Mouse (Mus musculus): ENCODE data around the gene Akap6.

The Akap6 gene

DNA sequence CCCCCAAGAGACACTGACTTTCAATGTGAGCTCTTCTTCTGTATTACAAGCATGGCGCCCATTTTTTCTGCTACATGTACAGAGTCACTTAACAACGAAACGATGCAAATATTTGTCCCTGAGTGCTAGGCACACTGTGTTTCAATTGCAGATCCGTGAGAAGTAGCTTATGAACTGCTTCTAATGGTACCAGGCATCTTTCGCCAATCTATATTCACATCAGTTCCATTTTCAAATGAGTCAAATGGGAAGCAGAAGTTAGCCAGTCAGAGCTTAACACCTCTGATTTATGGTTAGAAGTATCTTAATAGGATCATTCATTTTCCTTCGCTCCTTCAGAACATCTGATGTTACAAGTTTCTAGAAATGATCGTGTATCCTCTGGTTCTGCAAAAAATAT is 492.3 kb downstream of the Akap6 start:
- no peak for DNase-seq

DNA sequence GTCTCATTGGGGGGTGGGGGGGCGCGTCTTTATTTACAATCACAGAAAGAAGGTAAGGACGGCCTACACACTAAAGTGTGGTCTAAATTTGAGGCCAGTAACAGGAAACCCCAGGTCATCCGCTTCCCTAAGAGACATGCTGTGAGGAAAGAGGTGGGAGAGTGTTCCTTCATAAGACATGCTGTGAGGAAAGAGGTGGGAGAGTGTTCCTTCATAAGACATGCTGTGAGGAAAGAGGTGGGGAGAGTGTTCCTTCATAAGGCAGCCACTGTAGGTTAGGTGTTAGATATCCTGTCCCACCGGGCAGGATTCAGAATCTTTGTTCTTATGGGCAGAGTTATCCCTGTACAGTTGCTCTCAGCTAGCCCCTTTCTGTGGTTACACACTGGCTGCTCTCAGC is 494.5 kb downstream of the Akap6 start:
- DNase-seq, result no peak

Data from cerebellum, adult 18-20 months (tissue).